Mouse (Mus musculus): ENCODE data around the gene Vasn. TPM values are rescaled to one million over a fixed set of nuclear protein-coding genes. Genes with fewer than 3 reads are reported as not detected.
"Not testable (repeated sequence)": the region's sequence is repeated elsewhere in the genome, so short reads cannot be mapped to it uniquely, and the experiment has no call there.

The Vasn gene
- polyA plus RNA-seq, 1 experiment from 2014 or later: 30.4 TPM

DNA sequence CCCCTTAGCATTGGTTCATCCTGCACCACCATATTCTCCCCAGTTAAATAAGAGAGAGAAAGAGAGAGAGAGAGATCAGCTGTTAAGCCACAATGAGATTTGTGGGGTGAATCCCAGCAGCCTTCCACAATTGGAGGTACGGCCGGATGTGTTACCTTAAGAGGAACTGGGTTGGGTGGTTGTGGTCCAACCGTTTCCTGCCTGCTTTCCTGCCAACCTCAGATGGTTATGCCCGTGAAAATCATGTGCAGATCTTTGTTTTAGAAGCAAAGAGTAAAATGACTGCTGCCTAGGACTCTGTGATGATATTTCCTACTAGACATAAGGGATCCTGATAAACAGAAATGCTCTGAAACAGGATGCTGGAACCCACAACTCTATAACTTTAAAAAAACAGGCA is 34.4 kb downstream of the Vasn start:
- Histone ChIP-seq H3K4me2 (no peak overlapping the region), H3K4me3 (replicated peaks) (no peak overlapping the region), H3K9me3 (no peaks in the 10 kb centered on the region), H3K4me1 (replicated peaks) (peaks cover 8% of the 10 kb centered on the region), H3K27me3 (no peaks in the 10 kb centered on the region), H3K27ac (no peak overlapping the region), H3K36me3 (peaks cover 47% of the 10 kb centered on the region), H3K9ac (replicated peaks) (no peak overlapping the region)
- 89% methylated on average over 4 of the region's 4 CpGs for WGBS
- no peak for ATAC-seq (ENCODE audit: insufficient number of reproducible peaks, insufficient read depth, low FRiP score, low TSS enrichment, low read depth)

DNA sequence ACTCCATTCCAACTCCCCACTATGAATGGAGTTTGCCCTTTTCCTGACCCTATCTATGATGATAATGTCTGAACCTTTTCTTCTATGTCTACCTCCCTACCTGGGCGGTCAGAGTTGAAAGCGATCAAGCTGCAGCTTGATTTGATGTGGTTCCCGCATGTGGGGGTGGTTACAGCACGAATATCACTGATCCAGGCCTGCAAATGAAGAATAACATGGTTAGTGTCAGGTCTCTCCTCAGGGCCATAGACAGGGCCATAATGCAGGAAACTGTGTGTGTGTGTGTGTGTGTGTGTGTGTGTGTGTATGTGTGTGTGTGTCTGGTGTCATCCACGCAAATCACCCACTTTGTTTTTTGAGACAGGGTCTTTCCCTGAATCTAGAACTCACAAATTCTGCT is 37.1 kb downstream of the Vasn start:
- Histone ChIP-seq H3K9ac (replicated peaks) (no peak overlapping the region), H3K36me3 (peaks cover 35% of the 10 kb centered on the region), H3K27ac (no peak overlapping the region), H3K9me3 (no peaks in the 10 kb centered on the region), H3K4me1 (replicated peaks) (peaks cover 8% of the 10 kb centered on the region), H3K4me3 (replicated peaks) (no peak overlapping the region), H3K27me3 (no peaks in the 10 kb centered on the region), H3K4me2 (no peak overlapping the region)
- WGBS: 96% methylated on average over 5 of the region's 5 CpGs
- no peak for ATAC-seq (ENCODE audit: insufficient number of reproducible peaks, insufficient read depth, low FRiP score, low TSS enrichment, low read depth)

DNA sequence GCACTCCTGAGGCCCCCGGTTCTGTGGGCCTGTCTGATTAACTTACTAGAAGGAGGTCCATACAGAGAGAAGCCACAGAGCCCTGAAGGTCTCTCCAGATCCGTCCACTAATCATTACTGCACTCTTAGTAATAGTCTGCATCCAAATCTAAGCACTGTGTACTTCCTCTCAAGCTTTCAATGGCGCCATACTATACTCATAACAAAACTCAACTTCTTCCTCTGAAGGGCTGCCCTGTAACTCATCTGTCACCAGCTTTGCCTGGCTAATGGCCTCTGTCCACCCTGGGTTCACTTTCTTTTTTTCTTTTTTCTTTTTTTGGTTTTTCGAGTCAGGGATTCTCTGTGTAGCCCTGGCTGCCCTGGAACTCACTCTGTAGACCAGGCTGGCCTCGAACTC is 38.3 kb downstream of the Vasn start:
- Histone ChIP-seq H3K9me3 (no peaks in the 10 kb centered on the region), H3K27me3 (no peaks in the 10 kb centered on the region), H3K9ac (replicated peaks) (no peak overlapping the region), H3K36me3 (peaks cover 33% of the 10 kb centered on the region), H3K4me1 (replicated peaks) (peaks cover 8% of the 10 kb centered on the region), H3K4me2 (peak overlapping the region; percentile 92; the same call in 1 of the 2 replicates), H3K4me3 (replicated peaks) (peak overlapping the region; percentile 68), H3K27ac (no peak overlapping the region)
- ATAC-seq (ENCODE audit: insufficient number of reproducible peaks, insufficient read depth, low FRiP score, low TSS enrichment, low read depth): no peak
- whole genome bisulfite sequencing: 69% methylated on average over 5 of the region's 5 CpGs

DNA sequence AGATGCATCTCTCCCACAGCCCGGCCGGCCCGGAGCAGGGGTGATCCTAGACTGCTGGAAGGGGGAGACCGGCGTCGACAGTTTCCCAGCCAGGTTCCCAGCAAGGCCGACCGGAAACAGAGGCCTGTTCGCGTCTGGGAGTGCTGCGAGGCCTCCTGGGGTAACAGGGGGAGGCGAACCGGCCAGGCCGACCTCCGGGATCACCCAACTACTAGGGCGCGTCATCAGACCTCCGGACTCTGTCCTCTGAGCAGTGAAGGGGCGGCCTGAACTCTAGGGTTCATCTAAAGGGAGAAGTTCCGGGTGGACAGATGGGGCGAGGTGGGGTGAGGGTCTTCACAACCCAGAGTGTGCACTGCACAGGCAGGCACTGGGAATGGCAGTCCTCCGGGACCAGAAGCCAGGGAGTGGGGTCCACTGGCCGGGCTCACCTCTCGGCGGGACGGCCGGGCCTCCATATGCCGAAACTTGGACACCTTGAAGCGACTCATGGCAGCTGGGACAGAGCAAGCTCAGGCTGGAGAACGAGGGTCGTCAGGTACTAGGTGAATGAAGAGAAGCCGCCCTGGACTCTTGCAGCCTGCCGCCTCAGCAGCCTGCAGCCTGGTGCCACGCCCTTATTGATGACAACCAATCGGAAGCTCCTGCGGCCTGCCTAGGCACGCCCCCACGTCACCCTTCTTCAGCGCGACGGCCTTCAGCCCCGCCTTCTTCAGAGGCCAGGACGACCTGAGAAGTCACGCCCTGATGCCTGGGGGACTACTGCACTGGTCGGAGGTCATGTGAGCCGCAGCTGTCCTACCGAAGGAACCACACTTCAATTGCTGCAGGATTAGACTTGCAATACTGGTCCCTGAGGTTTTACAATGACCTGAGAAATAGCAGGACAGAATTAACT is 39.6 kb downstream of the Vasn start, which contains the start of gene Coro7:
TSS of gene Coro7 (minus strand) at position 657 of the 898 bp plus-strand sequence.
- 1% methylated on average over 47 of the region's 47 CpGs for WGBS
- Histone ChIP-seq H3K36me3 (peaks cover 20% of the 10 kb centered on the region), H3K9ac (replicated peaks) (peak within 1 kb of the TSS; percentile 70), H3K4me1 (replicated peaks) (peaks cover 8% of the 10 kb centered on the region), H3K4me3 (replicated peaks) (peak within 1 kb of the TSS; percentile 68), H3K27me3 (no peaks in the 10 kb centered on the region), H3K4me2 (peak within 1 kb of the TSS; percentile 92), H3K27ac (peak within 1 kb of the TSS; percentile 68; the same call in 1 of the 2 replicates), H3K9me3 (no peaks in the 10 kb centered on the region)
- peak; percentile 85 for ATAC-seq (ENCODE audit: insufficient number of reproducible peaks, insufficient read depth, low FRiP score, low TSS enrichment, low read depth)

DNA sequence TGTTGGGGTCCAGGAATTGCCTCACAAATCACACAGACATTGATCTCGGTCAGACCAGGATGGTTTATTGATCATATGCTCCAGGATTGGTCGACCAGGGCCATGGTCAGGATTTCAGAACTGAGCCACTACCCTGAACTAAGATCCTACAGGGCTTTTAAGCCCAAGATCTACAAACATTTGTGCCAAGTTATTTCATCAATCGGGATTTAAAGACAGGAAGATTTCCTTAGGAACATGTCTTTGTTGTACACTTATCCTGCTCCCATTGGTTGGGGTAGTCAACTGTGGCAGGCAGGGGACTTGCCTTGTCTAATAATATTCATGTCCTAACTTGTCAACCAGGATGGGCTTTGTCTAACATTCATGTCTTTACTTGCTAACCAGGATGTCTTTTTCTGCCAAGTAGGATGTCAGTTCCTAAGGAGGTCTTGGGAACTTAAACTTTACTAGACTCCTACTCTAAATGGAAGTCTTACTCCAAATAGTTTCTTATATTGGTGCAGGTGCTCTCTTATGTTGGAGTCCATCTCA is 41.2 kb downstream of the Vasn start:
- H3K27me3 ChIP-seq; H3K4me3 ChIP-seq (replicated peaks); H3K9ac ChIP-seq (replicated peaks); H3K4me2 ChIP-seq; H3K9me3 ChIP-seq; H3K36me3 ChIP-seq; H3K27ac ChIP-seq; ATAC-seq (ENCODE audit: insufficient number of reproducible peaks, insufficient read depth, low FRiP score, low TSS enrichment, low read depth): not testable (repeated sequence)
- H3K4me1 ChIP-seq (replicated peaks): peaks cover 15% of the 10 kb centered on the region
- WGBS: 86% methylated on average over 3 of the region's 3 CpGs

DNA sequence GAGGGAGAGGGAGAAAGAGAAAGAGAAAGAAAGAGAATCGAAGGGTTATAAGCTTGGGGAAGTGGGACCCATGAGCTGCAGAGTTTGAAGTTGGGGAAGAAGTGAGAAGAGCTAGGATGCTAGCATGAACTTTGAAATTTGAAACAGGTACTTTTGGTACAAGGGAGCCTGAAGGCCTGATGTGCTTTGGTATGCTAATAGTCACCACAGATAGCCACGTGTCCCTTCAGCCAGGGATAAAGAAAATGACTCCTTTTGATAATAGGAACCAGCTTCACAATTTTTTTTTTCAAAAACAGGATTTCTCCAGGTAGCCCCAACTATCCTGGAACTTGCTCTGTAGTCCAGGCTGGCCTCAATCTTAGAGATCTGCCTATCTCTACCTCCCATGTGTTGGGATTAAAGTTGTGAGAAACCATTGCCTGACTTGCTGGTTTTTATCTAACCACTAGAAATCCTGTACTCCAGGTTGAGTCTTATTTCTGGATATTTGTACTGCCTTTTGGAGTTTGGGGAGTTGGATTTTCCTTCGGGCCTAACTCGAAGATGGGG is 43.0 kb downstream of the Vasn start:
- Histone ChIP-seq H3K4me2 (peak overlapping the region; percentile 92; the same call in 1 of the 2 replicates), H3K27ac (no peak overlapping the region), H3K9ac (replicated peaks) (no peak overlapping the region), H3K4me1 (replicated peaks) (peaks cover 15% of the 10 kb centered on the region), H3K27me3 (no peaks in the 10 kb centered on the region), H3K4me3 (replicated peaks) (peak overlapping the region; percentile 67; the same call in 1 of the 2 replicates), H3K36me3 (peaks cover 10% of the 10 kb centered on the region), H3K9me3 (no peaks in the 10 kb centered on the region)
- WGBS: 74% methylated on average over 4 of the region's 4 CpGs
- ATAC-seq (ENCODE audit: insufficient number of reproducible peaks, insufficient read depth, low FRiP score, low TSS enrichment, low read depth): no peak

DNA sequence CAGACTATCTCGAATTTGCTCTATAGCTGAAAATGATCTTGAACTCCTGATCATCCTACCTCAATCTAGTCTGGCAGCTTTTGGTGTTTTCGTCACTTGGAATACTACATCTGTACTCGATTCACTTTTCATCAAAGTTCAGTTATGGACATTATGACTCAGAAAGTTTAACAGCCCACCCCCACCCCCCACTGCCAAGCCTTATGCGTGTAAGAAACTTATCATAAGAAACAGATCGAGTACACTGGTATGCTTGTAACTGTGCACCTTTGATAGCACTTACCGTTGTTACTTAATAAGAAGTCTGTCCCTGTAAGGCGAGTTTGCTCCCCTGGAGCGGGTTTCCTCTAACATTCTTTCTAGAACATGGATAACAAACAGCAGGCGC is 43.4 kb downstream of the Vasn start:
- H3K4me3 ChIP-seq (replicated peaks): peak overlapping the region; percentile 67
- no peaks in the 10 kb centered on the region for H3K9me3 ChIP-seq
- peaks cover 15% of the 10 kb centered on the region for H3K36me3 ChIP-seq
- H3K4me1 ChIP-seq (replicated peaks): peaks cover 15% of the 10 kb centered on the region
- peak overlapping the region; percentile 92 for H3K4me2 ChIP-seq
- peak overlapping the region; percentile 79 for H3K27ac ChIP-seq
- 24% methylated on average over 9 of the region's 9 CpGs for WGBS
- H3K9ac ChIP-seq (replicated peaks): peak overlapping the region; percentile 28; the same call in 1 of the 2 replicates
- no peak for ATAC-seq (ENCODE audit: insufficient number of reproducible peaks, insufficient read depth, low FRiP score, low TSS enrichment, low read depth)
- no peaks in the 10 kb centered on the region for H3K27me3 ChIP-seq

DNA sequence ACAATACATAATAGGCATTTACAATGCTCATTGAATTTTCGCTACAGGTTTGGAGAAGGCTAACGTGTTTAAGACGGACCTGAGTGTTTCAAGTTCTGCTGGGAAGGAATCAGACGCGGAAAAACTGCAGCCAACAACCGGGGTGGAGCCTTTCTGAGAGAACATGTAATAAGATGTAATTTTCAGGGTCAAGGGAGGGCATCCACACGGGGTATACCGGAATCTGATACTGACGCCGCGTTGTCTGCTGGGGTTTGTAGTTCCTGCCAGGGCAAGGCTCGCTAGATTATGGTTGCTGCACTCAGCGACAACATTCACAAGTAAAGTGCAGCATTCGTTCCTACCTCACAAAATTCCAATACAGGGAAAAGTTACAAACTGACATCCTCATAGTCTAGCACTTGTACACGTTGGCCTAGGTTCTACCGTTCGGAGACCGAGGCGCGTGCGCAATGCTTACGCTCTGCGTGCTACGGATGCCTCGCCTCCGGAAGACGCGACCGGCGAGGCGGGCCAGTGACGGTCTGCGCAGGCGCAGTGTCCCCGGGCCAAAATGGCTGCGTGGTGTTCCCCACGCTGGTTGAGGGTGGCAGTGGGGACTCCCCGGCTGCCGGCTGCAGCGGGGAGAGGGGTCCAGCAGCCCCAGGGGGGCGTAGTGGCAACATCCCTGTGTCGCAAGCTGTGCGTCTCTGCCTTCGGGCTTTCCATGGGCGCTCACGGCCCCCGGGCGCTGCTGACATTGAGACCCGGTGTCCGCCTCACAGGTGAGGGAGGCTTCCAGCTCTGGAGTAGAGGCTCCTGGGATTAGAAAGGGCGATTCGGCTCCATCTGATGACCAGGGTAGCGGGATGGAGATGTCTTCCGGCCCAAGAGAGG is 44.1 kb downstream of the Vasn start:
- H3K36me3 ChIP-seq: peaks cover 19% of the 10 kb centered on the region
- peak overlapping the region; percentile 79 for H3K27ac ChIP-seq
- peak overlapping the region; percentile 67 for H3K4me3 ChIP-seq (replicated peaks)
- H3K4me2 ChIP-seq: peak overlapping the region; percentile 92
- H3K9me3 ChIP-seq: no peaks in the 10 kb centered on the region
- H3K27me3 ChIP-seq: no peaks in the 10 kb centered on the region
- under 1% methylated on average over 54 of the region's 54 CpGs for WGBS
- peak; percentile 88 for ATAC-seq (ENCODE audit: insufficient number of reproducible peaks, insufficient read depth, low FRiP score, low TSS enrichment, low read depth)
- peak overlapping the region; percentile 76 for H3K9ac ChIP-seq (replicated peaks)
- peaks cover 10% of the 10 kb centered on the region for H3K4me1 ChIP-seq (replicated peaks)

DNA sequence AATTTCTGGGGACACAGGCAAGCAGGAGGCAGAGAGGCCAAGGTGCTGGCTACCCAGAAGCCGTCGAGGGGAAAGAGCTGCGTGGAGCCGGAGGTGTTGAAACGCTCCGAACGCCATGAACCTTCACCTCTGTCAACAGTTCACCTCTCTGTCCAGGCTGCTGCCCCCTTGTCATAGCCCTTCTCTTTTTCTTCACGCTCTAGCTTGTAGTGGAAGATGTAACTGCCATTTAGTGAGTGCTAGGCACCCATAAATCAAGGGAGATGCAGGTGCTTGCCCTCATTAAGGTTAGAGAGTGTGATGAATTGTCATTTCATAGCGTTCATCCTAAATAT is 44.7 kb downstream of the Vasn start:
- no peaks in the 10 kb centered on the region; the same call in 1 of the 2 replicates for H3K9me3 ChIP-seq
- peaks cover 7% of the 10 kb centered on the region for H3K4me1 ChIP-seq (replicated peaks)
- H3K36me3 ChIP-seq: peaks cover 24% of the 10 kb centered on the region
- no peak for ATAC-seq (ENCODE audit: insufficient number of reproducible peaks, insufficient read depth, low FRiP score, low TSS enrichment, low read depth)
- peak overlapping the region; percentile 76 for H3K9ac ChIP-seq (replicated peaks)
- peak overlapping the region; percentile 67 for H3K4me3 ChIP-seq (replicated peaks)
- under 1% methylated on average over 9 of the region's 9 CpGs for WGBS
- H3K4me2 ChIP-seq: peak overlapping the region; percentile 92
- H3K27ac ChIP-seq: no peak overlapping the region
- H3K27me3 ChIP-seq: no peaks in the 10 kb centered on the region

DNA sequence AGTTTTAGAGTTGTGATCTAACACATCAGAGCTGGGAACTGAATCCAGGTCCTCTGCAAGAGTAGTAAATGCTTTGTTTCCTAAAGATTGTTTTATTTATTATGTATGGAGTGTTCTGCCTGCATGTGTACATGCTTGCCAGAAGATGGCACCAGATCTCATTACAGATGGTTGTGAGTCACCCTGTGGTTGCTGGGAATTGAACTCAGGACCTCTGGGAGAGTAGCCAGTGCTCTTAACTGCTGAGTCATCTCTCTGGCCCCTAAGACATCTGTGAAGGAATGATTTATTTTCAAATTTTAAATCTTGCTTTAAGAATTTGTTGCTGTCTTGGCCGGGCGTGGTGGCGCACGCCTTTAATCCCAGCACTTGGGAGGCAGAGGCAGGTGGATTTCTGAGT is 49.6 kb downstream of the Vasn start:
- H3K9ac ChIP-seq (replicated peaks); H3K27ac ChIP-seq; H3K4me3 ChIP-seq (replicated peaks); H3K27me3 ChIP-seq; H3K9me3 ChIP-seq; ATAC-seq (ENCODE audit: insufficient number of reproducible peaks, insufficient read depth, low FRiP score, low TSS enrichment, low read depth); H3K4me2 ChIP-seq; H3K4me1 ChIP-seq (replicated peaks): not testable (repeated sequence)
- peaks cover 73% of the 10 kb centered on the region for H3K36me3 ChIP-seq
- WGBS: 97% methylated on average over 4 of the region's 4 CpGs
